Mouse (Mus musculus) midbrain, postnatal 0 days (tissue): ENCODE measurements at regions not wholly inside any gene's neighbourhood (a gene's known extent, or its start where the extent isn't known, plus 50 kb on each side); places are given as distances from the start of the nearest gene placed in this dataset.
A peak's percentile ranks its signal among the peaks of the same experiment; 100 is the strongest.

Source experiments
- ATAC-seq: fragments of 200-750 bp; cut with Nextera tagmentation; 2 replicates; pipeline ENCODE4 v1.8.0; 2017; ENCODE audit warnings: moderate number of reproducible peaks, mild to moderate bottlenecking, moderate TSS enrichment, moderate library complexity; ENCODE audit not compliant: low FRiP score
- DNase-seq: peaks from one replicate; pipeline ENCODE4 v3.0.0-alpha.2; 2015; ENCODE audit warnings: low spot score
- H3K27ac ChIP-seq: fragments of 300-500 bp; sonication (generic); 2 replicates; pipeline ENCODE4 v1.5.1; 2014; ENCODE audit warnings: low read depth, mild to moderate bottlenecking, low read length, mixed read lengths
- H3K27me3 ChIP-seq: fragments of 300-500 bp; sonication (generic); 2 replicates; pipeline ENCODE4 v1.6.1; 2014; ENCODE audit warnings: low read length, control low read depth, mixed read lengths; ENCODE audit not compliant: insufficient read depth
- H3K36me3 ChIP-seq: fragments of 300-500 bp; sonication (generic); 2 replicates; pipeline ENCODE4 v1.6.1; 2014; ENCODE audit warnings: low read length, control low read depth, mixed read lengths; ENCODE audit not compliant: insufficient read depth
- H3K4me1 ChIP-seq: fragments of 300-500 bp; sonication (generic); 2 replicates; pipeline ENCODE4 v1.6.1; 2014; ENCODE audit warnings: mild to moderate bottlenecking, control low read depth, antibody characterized with exemption, low read length, mixed read lengths; ENCODE audit not compliant: insufficient read depth
- H3K4me2 ChIP-seq: fragments of 300-500 bp; sonication (generic); 2 replicates; pipeline ENCODE4 v1.6.1; 2014; ENCODE audit warnings: low read depth, mild to moderate bottlenecking, low read length, mixed read lengths; ENCODE audit not compliant: poor library complexity, severe bottlenecking
- H3K4me3 ChIP-seq: fragments of 300-500 bp; sonication (generic); 2 replicates; pipeline ENCODE4 v1.5.1; 2014; ENCODE audit warnings: low read depth, mild to moderate bottlenecking, low read length, moderate library complexity
- H3K9ac ChIP-seq: fragments of 300-500 bp; sonication (generic); replicated peaks from 2 replicates; pipeline ENCODE4 v1.6.1; 2014; ENCODE audit warnings: mild to moderate bottlenecking, low read length, moderate library complexity, mixed read lengths; ENCODE audit not compliant: poor library complexity, severe bottlenecking
- H3K9me3 ChIP-seq: fragments of 300-500 bp; sonication (generic); 2 replicates; pipeline ENCODE4 v1.6.1; 2016; ENCODE audit warnings: low read length, control low read depth
- CTCF ChIP-seq: IDR thresholded peaks from 2 replicates; pipeline ENCODE4 v1.5.1; 2016; ENCODE audit warnings: antibody characterized with exemption, mild to moderate bottlenecking
- WGBS: fragments of 180-500 bp; shearing (Covaris S2); extraction: QIAGEN DNeasy Blood & Tissue Kit; methylation state at CpG from one replicate; pipeline ENCODE4 v1.1.7; 2014; 5-methylcytosine and 5-hydroxymethylcytosine counted together

- Histone ChIP-seq H3K9me3 (no peaks in the 10 kb centered on the region), H3K27ac (no peak overlapping the region), H3K4me2 (no peak overlapping the region), H3K4me1 (no peaks in the 10 kb centered on the region), H3K4me3 (no peak overlapping the region), H3K36me3 (no peaks in the 10 kb centered on the region), H3K27me3 (no peaks in the 10 kb centered on the region), H3K9ac (no peak overlapping the region)
- ATAC-seq (no peak), DNase-seq (no peak)
- TF ChIP-seq CTCF = no peak
- 46% methylated on average over 4 of the region's 4 CpGs for WGBS
Observed at GRCm38 (mm10) chr6:107350503-107350902, 179.1 kb upstream of the Lrrn1 start.

- Histone ChIP-seq H3K9ac (no peak overlapping the region), H3K9me3 (no peaks in the 10 kb centered on the region), H3K27ac (no peak overlapping the region), H3K36me3 (no peaks in the 10 kb centered on the region), H3K4me1 (no peaks in the 10 kb centered on the region), H3K4me2 (no peak overlapping the region), H3K27me3 (no peaks in the 10 kb centered on the region), H3K4me3 (no peak overlapping the region)
- no peak for ATAC-seq
- no peak for DNase-seq
- no peak for TF ChIP-seq CTCF
Observed at GRCm38 (mm10) chr6:107375274-107375673, 154.3 kb upstream of the Lrrn1 start.

DNA sequence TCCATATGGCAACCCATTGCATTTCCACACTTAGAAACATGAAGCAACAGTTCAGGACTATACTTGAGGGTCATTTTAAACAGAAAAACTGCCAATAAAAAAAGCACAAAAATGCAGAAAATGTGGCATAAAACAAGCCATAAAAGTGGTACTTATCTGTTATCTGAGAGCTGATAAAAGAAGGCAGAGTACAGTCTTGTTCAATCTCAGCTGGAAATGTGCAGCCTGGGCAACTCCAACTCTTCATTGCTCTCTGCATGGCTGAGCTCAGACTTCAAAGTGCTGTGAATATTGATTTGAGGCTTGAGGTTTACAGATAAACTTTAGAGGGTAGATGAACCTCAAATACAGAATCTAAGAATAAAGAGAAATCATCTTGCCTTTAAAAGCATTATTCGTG lies 151.1 kb upstream of the Lrrn1 start:
- Histone ChIP-seq H3K4me2 (no peak overlapping the region), H3K9me3 (no peaks in the 10 kb centered on the region), H3K36me3 (no peaks in the 10 kb centered on the region), H3K4me3 (no peak overlapping the region), H3K27me3 (no peaks in the 10 kb centered on the region), H3K4me1 (no peaks in the 10 kb centered on the region), H3K27ac (no peak overlapping the region), H3K9ac (no peak overlapping the region)
- 83% methylated on average over 1 of the region's 1 CpGs for WGBS
- DNase-seq (no peak), ATAC-seq (no peak)
- no peak for TF ChIP-seq CTCF

- Histone ChIP-seq H3K4me2 (no peak overlapping the region), H3K27me3 (no peaks in the 10 kb centered on the region), H3K36me3 (no peaks in the 10 kb centered on the region), H3K27ac (no peak overlapping the region), H3K9me3 (no peaks in the 10 kb centered on the region), H3K9ac (no peak overlapping the region), H3K4me1 (no peaks in the 10 kb centered on the region), H3K4me3 (no peak overlapping the region)
- ATAC-seq (no peak), DNase-seq (no peak)
- WGBS = 52% methylated on average over 1 of the region's 1 CpGs
- no peak for TF ChIP-seq CTCF
Observed at GRCm38 (mm10) chr6:107380621-107381020, 148.9 kb upstream of the Lrrn1 start.

DNA sequence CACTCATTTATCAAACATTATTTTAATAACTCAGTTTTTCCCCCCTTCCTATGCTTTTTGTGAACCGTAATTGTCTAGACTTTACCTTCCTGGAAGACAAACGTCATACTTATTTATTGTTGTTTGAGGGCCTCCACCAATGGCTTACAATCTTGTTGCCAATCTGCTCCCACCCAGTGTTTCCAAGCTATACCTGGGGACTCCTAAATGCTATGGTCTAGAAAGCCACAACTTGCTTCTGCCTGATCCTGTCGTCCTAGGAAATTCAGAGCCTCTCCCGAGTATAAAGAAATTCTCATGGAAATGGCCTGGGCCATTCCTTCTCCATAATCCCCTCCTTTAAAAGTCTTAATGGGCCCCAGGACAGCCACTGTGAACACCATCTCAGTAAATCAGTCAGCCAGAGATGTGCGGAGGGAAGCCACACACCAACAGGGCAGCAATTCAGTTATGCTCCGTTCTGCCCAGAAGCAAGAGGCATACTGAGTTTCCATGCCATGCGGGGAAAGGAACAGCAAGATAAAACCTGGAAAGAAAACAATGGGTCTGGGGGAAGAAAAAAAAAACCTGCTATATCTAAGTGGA lies 143.4 kb upstream of the Lrrn1 start:
- H3K4me3 ChIP-seq = no peak overlapping the region
- no peak overlapping the region for H3K27ac ChIP-seq
- no peak overlapping the region for H3K9ac ChIP-seq
- 56% methylated on average over 7 of the region's 7 CpGs for WGBS
- TF ChIP-seq CTCF = no peak
- peak; percentile 16 for DNase-seq
- H3K36me3 ChIP-seq = no peaks in the 10 kb centered on the region
- no peaks in the 10 kb centered on the region for H3K27me3 ChIP-seq
- H3K4me2 ChIP-seq = no peak overlapping the region
- ATAC-seq = no peak
- no peaks in the 10 kb centered on the region for H3K4me1 ChIP-seq
- no peaks in the 10 kb centered on the region for H3K9me3 ChIP-seq

- TF ChIP-seq CTCF = no peak
- no peak overlapping the region for H3K9ac ChIP-seq
- H3K4me3 ChIP-seq = no peak overlapping the region
- no peaks in the 10 kb centered on the region for H3K27me3 ChIP-seq
- peak; percentile 44; the same call in 1 of the 2 replicates for ATAC-seq
- no peak overlapping the region for H3K4me2 ChIP-seq
- DNase-seq = peak; percentile 19
- H3K36me3 ChIP-seq = no peaks in the 10 kb centered on the region
- no peak overlapping the region for H3K27ac ChIP-seq
- H3K9me3 ChIP-seq = no peaks in the 10 kb centered on the region
- WGBS = 28% methylated on average over 3 of the region's 3 CpGs
- H3K4me1 ChIP-seq = no peaks in the 10 kb centered on the region
Observed at GRCm38 (mm10) chr6:107389892-107390291, 139.7 kb upstream of the Lrrn1 start.
